Mouse (Mus musculus) intestine, embryonic 15.5 days (tissue): ENCODE results near the gene Depdc1b. TPM values are rescaled to one million over a fixed set of nuclear protein-coding genes. Genes with fewer than 3 reads are reported as not detected.
A peak's percentile ranks its signal among the peaks of the same experiment; 100 is the strongest.

Experiments used
- ATAC-seq: fragments of 200-750 bp; cut with Nextera tagmentation; 2 replicates; pipeline ENCODE4 v1.8.0; 2017; ENCODE audit warnings: moderate TSS enrichment, moderate library complexity
- H3K27ac ChIP-seq: fragments of 300-500 bp; sonication (generic); 2 replicates; pipeline ENCODE4 v1.5.1; 2015; ENCODE audit warnings: mild to moderate bottlenecking, inconsistent platforms
- H3K27me3 ChIP-seq: fragments of 300-500 bp; sonication (generic); replicated peaks from 2 replicates; pipeline ENCODE4 v1.6.1; 2015; ENCODE audit warnings: inconsistent platforms
- H3K36me3 ChIP-seq: fragments of 300-500 bp; sonication (generic); 2 replicates; pipeline ENCODE4 v1.6.1; 2015; ENCODE audit warnings: inconsistent platforms
- H3K4me1 ChIP-seq: fragments of 300-500 bp; sonication (generic); replicated peaks from 2 replicates; pipeline ENCODE4 v1.6.1; 2015; ENCODE audit warnings: inconsistent platforms
- H3K4me2 ChIP-seq: fragments of 300-500 bp; sonication (generic); replicated peaks from 2 replicates; pipeline ENCODE4 v1.6.1; 2015; ENCODE audit warnings: mild to moderate bottlenecking, inconsistent platforms
- H3K4me3 ChIP-seq: fragments of 300-500 bp; sonication (generic); replicated peaks from 2 replicates; pipeline ENCODE4 v1.5.1; 2015; ENCODE audit warnings: inconsistent platforms
- H3K9ac ChIP-seq: fragments of 300-500 bp; sonication (generic); 2 replicates; pipeline ENCODE4 v1.6.1; 2015; ENCODE audit warnings: inconsistent platforms
- H3K9me3 ChIP-seq: fragments of 300-500 bp; sonication (generic); 2 replicates; pipeline ENCODE4 v1.6.1; 2016; ENCODE audit warnings: inconsistent platforms
- WGBS: fragments of 180-500 bp; shearing (Covaris S2); methylation state at CpG from one replicate; pipeline ENCODE4 v1.1.7; 2015; 5-methylcytosine and 5-hydroxymethylcytosine counted together
- polyA plus RNA-seq: library from polyadenylated mRNA; unstranded; fragments of >200 nt; fragmentation: Nextera tagmentation; extraction: Ambion mirVana; gene quantifications from 2 replicates; pipeline ENCODE4 v1.2.1, GENCODE M21; 2015

The Depdc1b gene
- polyA plus RNA-seq, 1 experiment from 2014 or later: 6.6 TPM

GRCm38 (mm10) chr13:108371352-108371921, 55.3 kb downstream of the Depdc1b start:
- H3K9ac ChIP-seq: no peak overlapping the region
- WGBS: 61% methylated on average over 9 of the region's 9 CpGs
- H3K27ac ChIP-seq: no peak overlapping the region
- no peaks in the 10 kb centered on the region for H3K27me3 ChIP-seq
- no peak for ATAC-seq
- no peak overlapping the region for H3K4me3 ChIP-seq
- H3K9me3 ChIP-seq: no peaks in the 10 kb centered on the region
- H3K4me2 ChIP-seq: no peak overlapping the region
- H3K36me3 ChIP-seq: no peaks in the 10 kb centered on the region
- H3K4me1 ChIP-seq: no peaks in the 10 kb centered on the region

DNA sequence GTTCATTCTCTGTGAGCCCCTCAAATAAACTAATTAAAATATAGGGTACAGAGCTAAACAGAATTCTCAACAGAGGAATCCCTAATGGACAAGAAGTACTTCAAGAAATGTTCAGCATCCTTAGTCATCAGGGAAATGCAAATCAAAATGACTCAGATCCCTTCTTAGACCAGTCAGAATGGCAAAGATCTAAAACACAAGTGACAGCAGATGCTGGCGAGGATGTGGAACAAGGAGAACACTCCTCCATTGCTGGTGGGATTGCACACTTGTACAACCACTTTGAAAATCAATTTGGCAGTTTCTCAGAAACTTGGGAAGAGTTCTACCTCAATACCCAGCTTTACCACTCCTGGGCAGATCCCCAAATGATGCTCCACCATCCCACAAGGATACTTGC, 57.1 kb downstream of the Depdc1b start:
- H3K4me2 ChIP-seq: no peak overlapping the region
- no peaks in the 10 kb centered on the region for H3K36me3 ChIP-seq
- H3K4me1 ChIP-seq: no peaks in the 10 kb centered on the region
- H3K9me3 ChIP-seq: no peaks in the 10 kb centered on the region
- no peak overlapping the region for H3K4me3 ChIP-seq
- no peak overlapping the region for H3K27ac ChIP-seq
- H3K9ac ChIP-seq: no peak overlapping the region
- ATAC-seq: no peak
- WGBS: 100% methylated on average over 1 of the region's 1 CpGs
- H3K27me3 ChIP-seq: no peaks in the 10 kb centered on the region

DNA sequence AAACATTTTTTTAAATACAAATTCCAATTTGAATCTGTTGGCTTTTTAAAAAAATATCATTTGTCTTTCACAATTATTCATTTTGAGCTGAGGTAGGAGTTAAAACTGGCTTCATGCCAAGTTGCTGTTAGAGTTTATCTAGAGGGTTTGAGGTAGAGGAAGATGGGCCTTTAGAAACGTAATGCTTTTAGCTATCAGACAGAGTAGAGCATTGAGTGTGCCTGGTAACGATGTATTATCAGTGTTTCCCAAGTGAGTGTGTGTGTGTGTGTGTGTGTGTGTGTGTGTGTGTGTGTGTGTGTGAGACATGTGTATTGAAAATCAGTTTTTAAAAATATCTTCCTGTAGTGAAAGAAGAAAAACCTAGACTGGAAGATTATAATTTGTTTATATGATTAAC, 60.5 kb downstream of the Depdc1b start:
- 55% methylated on average over 2 of the region's 2 CpGs for WGBS
- Histone ChIP-seq H3K27ac (no peak overlapping the region), H3K36me3 (no peaks in the 10 kb centered on the region), H3K9me3 (no peaks in the 10 kb centered on the region), H3K9ac (no peak overlapping the region), H3K4me1 (no peaks in the 10 kb centered on the region), H3K27me3 (no peaks in the 10 kb centered on the region), H3K4me3 (no peak overlapping the region), H3K4me2 (no peak overlapping the region)
- no peak for ATAC-seq

GRCm38 (mm10) chr13:108381161-108381560, 65.0 kb downstream of the Depdc1b start:
- WGBS: 88% methylated on average over 3 of the region's 3 CpGs
- Histone ChIP-seq H3K27me3 (no peaks in the 10 kb centered on the region), H3K9me3 (no peaks in the 10 kb centered on the region), H3K4me3 (no peak overlapping the region), H3K4me1 (no peaks in the 10 kb centered on the region), H3K36me3 (no peaks in the 10 kb centered on the region), H3K9ac (no peak overlapping the region), H3K4me2 (no peak overlapping the region), H3K27ac (no peak overlapping the region)
- ATAC-seq: no peak

- H3K4me3 ChIP-seq: no peak overlapping the region
- H3K27me3 ChIP-seq: no peaks in the 10 kb centered on the region
- H3K27ac ChIP-seq: no peak overlapping the region
- H3K4me1 ChIP-seq: no peaks in the 10 kb centered on the region
- H3K9ac ChIP-seq: no peak overlapping the region
- H3K9me3 ChIP-seq: no peaks in the 10 kb centered on the region
- H3K4me2 ChIP-seq: no peak overlapping the region
- H3K36me3 ChIP-seq: no peaks in the 10 kb centered on the region
- WGBS: 68% methylated on average over 6 of the region's 6 CpGs
- ATAC-seq: no peak
These were observed 66.9 kb downstream of the Depdc1b start for GRCm38 (mm10) chr13:108383051-108383450.

DNA sequence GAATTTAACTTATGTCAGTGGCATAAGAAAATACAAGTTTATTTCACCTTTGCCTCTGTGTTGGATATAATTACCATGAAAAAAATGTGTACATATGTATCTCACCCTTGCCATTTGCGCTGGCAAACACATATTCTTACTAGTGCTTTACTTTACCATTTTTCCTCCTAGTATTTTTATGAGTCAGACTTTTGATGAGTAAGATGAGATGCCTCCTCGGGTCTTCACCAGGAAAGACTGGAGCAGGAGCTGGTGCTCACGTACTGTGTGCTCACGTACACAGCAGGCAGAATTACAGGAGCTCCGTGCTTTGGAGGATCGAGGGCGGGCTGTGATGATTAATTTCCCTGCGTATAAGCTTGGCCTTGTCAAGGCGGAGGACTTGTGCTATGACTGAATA, 69.9 kb downstream of the Depdc1b start:
- no peak overlapping the region for H3K9ac ChIP-seq
- WGBS: 79% methylated on average over 9 of the region's 9 CpGs
- H3K27ac ChIP-seq: no peak overlapping the region
- no peaks in the 10 kb centered on the region for H3K36me3 ChIP-seq
- no peak for ATAC-seq
- H3K4me1 ChIP-seq: no peaks in the 10 kb centered on the region
- H3K4me2 ChIP-seq: no peak overlapping the region
- H3K9me3 ChIP-seq: no peaks in the 10 kb centered on the region
- no peak overlapping the region for H3K4me3 ChIP-seq
- H3K27me3 ChIP-seq: no peaks in the 10 kb centered on the region

DNA sequence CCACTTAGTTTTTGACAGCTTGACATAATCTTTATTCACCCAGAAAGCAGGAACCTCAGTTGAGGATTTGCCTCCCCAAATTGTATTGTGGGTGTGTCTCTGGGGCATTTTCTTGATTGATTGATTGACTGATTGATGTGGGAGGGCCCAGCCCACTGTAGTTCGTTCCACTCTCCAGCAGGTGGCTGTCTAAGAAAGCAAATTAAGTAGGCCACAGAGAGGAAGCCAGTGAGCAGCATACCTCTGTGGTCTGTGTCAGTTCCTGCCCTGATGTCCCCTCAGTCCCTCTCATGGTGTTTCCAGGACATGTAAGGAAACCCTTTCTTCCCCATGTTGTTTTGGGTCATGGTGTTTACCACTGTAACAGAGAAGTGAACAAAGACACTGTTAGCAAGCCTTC, 74.4 kb downstream of the Depdc1b start:
- peak; percentile 63; the same call in 1 of the 2 replicates for ATAC-seq
- Histone ChIP-seq H3K4me2 (no peak overlapping the region), H3K36me3 (no peaks in the 10 kb centered on the region), H3K4me3 (no peak overlapping the region), H3K4me1 (no peaks in the 10 kb centered on the region), H3K27me3 (no peaks in the 10 kb centered on the region), H3K9me3 (no peaks in the 10 kb centered on the region), H3K9ac (no peak overlapping the region), H3K27ac (no peak overlapping the region)
- WGBS: 11% methylated on average over 1 of the region's 1 CpGs

DNA sequence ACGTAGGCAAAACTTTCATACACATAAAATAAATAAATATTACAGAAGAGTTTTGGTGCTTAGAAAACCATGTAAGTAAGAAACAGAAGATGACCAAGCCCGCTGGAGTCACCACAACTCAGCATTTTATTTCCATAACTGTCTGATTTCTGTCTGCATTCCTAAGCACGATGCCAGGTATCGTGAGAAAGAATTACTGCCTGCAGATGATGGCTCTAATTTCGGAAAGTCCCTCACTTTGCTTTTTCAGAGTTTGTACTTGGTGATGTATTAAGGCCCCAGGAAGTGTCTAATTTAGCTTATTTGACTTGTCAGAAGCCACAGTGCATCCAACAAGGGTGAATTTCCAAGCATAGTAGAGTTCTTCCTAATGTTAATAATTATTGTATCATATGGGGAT, 87.1 kb downstream of the Depdc1b start:
- Histone ChIP-seq H3K4me1 (no peaks in the 10 kb centered on the region), H3K4me3 (no peak overlapping the region), H3K4me2 (no peak overlapping the region), H3K36me3 (no peaks in the 10 kb centered on the region), H3K27me3 (no peaks in the 10 kb centered on the region), H3K9ac (no peak overlapping the region), H3K9me3 (no peaks in the 10 kb centered on the region), H3K27ac (no peak overlapping the region)
- ATAC-seq: no peak
- 92% methylated on average over 5 of the region's 5 CpGs for WGBS

DNA sequence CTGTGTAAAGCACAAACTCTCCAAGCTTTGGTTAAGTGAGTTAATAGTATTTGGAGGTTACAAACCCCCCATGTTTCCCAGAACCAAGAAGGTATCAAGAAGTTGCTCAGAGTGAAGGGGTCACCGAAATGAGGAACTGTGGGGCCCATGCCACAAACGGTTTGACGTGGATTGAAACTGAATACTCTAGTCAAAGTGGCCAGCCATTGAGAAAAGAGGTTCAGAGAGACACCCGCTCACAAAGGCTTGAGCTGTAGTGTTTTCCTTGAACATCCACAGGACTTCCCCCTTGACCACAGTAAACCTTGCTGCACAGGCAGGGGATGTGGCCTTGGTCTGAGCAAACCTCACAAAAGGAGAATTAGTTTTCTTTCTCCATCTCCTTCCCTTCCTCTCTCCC, 88.2 kb downstream of the Depdc1b start:
- ATAC-seq: no peak
- H3K36me3 ChIP-seq: no peaks in the 10 kb centered on the region
- H3K4me2 ChIP-seq: no peak overlapping the region
- H3K4me3 ChIP-seq: no peak overlapping the region
- 90% methylated on average over 4 of the region's 4 CpGs for WGBS
- no peaks in the 10 kb centered on the region for H3K27me3 ChIP-seq
- H3K4me1 ChIP-seq: no peaks in the 10 kb centered on the region
- no peak overlapping the region for H3K9ac ChIP-seq
- H3K9me3 ChIP-seq: no peaks in the 10 kb centered on the region
- no peak overlapping the region for H3K27ac ChIP-seq

DNA sequence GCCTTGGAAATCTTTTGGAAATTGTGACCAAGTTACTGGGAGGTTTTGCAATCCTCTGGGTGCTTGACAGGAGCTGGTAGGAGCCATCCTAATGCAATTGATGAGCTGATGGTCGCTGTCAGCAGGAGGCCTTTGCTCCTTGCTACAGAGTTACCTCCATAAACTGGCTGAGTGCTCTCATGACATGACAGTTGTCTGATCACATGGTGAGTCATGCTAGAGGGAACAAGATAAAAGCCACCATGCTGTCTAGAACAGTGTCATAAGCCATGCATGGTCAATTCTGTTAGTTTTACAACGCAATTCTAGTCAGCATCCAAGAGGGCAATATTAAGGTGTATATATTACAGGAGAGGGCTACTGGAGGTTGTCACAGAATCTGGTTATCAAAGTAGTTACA, 99.3 kb downstream of the Depdc1b start:
- Histone ChIP-seq H3K4me1 (no peaks in the 10 kb centered on the region), H3K36me3 (no peaks in the 10 kb centered on the region), H3K27me3 (no peaks in the 10 kb centered on the region), H3K9me3 (no peaks in the 10 kb centered on the region), H3K4me2 (no peak overlapping the region), H3K27ac (no peak overlapping the region), H3K9ac (no peak overlapping the region), H3K4me3 (no peak overlapping the region)
- 74% methylated on average over 2 of the region's 2 CpGs for WGBS
- ATAC-seq: peak; percentile 28; the same call in 1 of the 2 replicates

DNA sequence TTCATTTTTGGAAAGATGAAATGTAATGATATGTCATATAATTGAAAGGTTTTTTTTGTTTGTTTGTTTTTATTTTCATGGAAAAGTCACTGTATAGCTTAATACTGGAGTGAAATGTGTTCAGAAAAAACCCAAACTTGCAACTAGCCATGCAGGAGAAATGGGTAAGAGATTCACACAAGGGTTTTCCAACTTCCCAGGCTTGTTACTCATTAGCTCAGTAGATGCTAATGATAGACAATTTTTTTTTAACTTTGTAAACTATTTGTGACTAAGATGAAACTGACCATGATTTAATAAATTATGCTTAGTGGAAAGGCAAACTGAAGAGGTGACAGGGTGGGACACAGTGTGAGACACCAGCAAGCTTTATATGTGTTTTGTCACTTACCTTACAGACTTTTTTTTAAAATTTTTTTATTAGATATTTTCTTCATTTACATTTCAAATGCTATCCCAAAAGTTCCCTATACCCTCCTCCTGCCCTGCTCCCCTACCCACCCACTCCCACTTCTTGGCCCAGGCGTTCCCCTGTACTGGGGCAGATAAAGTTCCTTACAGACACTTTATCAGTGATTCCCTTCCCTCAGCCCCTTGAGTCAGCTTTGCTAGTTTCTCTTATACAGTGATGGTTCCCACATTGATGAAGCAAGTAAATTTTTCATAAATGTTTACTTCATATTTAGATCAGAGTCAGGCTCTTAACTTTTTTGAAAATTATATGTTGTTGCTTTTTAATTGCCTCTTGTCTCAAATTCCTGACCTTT, 102.8 kb downstream of the Depdc1b start:
- no peaks in the 10 kb centered on the region for H3K36me3 ChIP-seq
- no peak overlapping the region for H3K4me2 ChIP-seq
- no peaks in the 10 kb centered on the region for H3K4me1 ChIP-seq
- no peaks in the 10 kb centered on the region for H3K27me3 ChIP-seq
- no peak for ATAC-seq
- 78% methylated on average over 1 of the region's 1 CpGs for WGBS
- no peaks in the 10 kb centered on the region for H3K9me3 ChIP-seq
- H3K27ac ChIP-seq: no peak overlapping the region
- H3K9ac ChIP-seq: no peak overlapping the region
- no peak overlapping the region for H3K4me3 ChIP-seq

DNA sequence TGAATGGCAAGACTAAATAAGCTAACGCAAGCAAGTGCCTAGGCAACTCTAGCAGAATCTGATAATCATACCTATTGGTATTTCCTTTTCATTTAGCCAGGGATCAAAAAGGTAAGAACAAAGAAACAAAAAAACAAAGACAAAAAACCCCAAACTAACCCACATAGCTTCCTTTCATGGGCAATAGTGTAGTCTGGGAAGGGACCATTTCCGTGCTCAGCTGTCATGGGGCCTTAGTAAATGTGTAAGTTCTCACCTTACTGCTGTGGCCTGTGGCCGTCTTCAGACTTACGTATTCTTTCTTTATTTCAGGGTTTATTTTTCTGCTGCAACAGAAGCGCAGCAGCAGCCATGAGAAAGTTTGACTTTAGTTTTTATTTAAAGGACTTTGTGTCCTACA, 110.2 kb downstream of the Depdc1b start:
- no peak for ATAC-seq
- Histone ChIP-seq H3K27ac (no peak overlapping the region), H3K4me2 (no peak overlapping the region), H3K36me3 (no peaks in the 10 kb centered on the region), H3K9me3 (no peaks in the 10 kb centered on the region), H3K9ac (no peak overlapping the region), H3K4me1 (no peaks in the 10 kb centered on the region), H3K27me3 (no peaks in the 10 kb centered on the region), H3K4me3 (no peak overlapping the region)
- WGBS: 83% methylated on average over 5 of the region's 5 CpGs

DNA sequence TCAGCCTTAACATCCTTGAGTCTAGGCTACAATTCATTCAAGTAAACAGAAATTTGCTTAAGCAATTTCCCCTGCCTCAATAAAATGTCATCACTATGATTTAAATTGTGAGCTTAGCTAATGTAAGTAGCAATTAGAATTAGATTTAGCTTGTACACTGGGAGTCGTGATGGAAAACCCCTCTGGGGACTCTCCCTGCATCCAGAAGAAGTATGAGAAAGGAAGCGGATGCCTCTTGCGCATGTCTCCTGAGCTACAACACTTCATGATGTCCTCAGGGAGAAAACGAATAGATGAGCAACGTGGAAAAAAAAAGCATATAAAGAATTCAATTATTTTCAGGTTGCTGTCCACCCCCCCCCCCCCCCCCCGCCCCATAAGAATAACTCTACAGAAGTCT, 112.7 kb downstream of the Depdc1b start:
- WGBS: 86% methylated on average over 6 of the region's 6 CpGs

More for the DNA sequence above, 112.7 kb downstream of the Depdc1b start:
- Histone ChIP-seq H3K9ac (no peak overlapping the region), H3K27ac (no peak overlapping the region), H3K36me3 (no peaks in the 10 kb centered on the region), H3K4me2 (no peak overlapping the region), H3K4me3 (no peak overlapping the region), H3K4me1 (no peaks in the 10 kb centered on the region), H3K27me3 (no peaks in the 10 kb centered on the region), H3K9me3 (no peaks in the 10 kb centered on the region)
- no peak for ATAC-seq
